Mouse (Mus musculus) liver, embryonic 14.5 days (tissue): ENCODE measurements around the gene Ift46.

Experiments
- CTCF ChIP-seq: IDR thresholded peaks from 2 replicates; pipeline ENCODE4 v1.5.1; 2016; ENCODE audit warnings: antibody characterized with exemption, low read depth, control low read depth
- EP300 ChIP-seq: IDR thresholded peaks from 2 replicates; pipeline ENCODE4 v1.6.1; 2016; ENCODE audit warnings: antibody characterized with exemption, low read depth

DNA sequence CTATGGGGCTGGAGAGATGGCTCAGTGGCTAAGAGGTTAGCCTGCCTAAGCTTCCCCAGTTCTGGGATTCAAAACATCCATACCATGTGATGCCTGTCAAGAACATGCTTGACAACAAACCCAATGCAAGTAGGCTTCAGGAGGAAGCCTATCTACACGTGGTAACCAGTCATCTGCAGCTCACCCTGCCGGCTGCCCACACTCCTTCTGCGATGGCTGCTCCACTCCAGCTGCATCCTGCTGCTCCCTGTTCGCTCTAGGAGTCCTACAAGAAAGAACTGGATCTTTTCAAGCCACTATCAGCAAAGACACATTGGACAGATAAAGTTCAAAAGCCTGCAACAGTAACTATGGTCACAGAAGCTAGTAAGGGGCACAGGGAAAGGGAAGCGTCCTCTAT lies 49.8 kb downstream of the Ift46 start:
- TF ChIP-seq CTCF, result no peak
- no peak for TF ChIP-seq EP300
